Mouse (Mus musculus) kidney, embryonic 14.5 days (tissue): ENCODE measurements around the gene Psd. TPM values are rescaled to one million over a fixed set of nuclear protein-coding genes. Genes with fewer than 3 reads are reported as not detected.
A peak's percentile ranks its signal among the peaks of the same experiment; 100 is the strongest.

Source experiments
- ATAC-seq: fragments of 200-750 bp; cut with Nextera tagmentation; 2 replicates; pipeline ENCODE4 v1.8.0; 2017; ENCODE audit warnings: moderate number of reproducible peaks, mild to moderate bottlenecking, moderate TSS enrichment, moderate library complexity; ENCODE audit not compliant: low FRiP score, low TSS enrichment
- H3K27ac ChIP-seq: fragments of 300-500 bp; sonication (generic); 2 replicates; pipeline ENCODE4 v1.5.1; 2014; ENCODE audit warnings: low read depth, mild to moderate bottlenecking, low read length, moderate library complexity, mixed read lengths
- H3K27me3 ChIP-seq: fragments of 300-500 bp; sonication (generic); 2 replicates; pipeline ENCODE4 v1.6.1; 2014; ENCODE audit warnings: mild to moderate bottlenecking, low read length; ENCODE audit not compliant: control insufficient read depth, insufficient read depth
- H3K36me3 ChIP-seq: fragments of 300-500 bp; sonication (generic); 2 replicates; pipeline ENCODE4 v1.6.1; 2014; ENCODE audit warnings: low read length, mixed read lengths; ENCODE audit not compliant: control insufficient read depth, insufficient read depth
- H3K4me1 ChIP-seq: fragments of 300-500 bp; sonication (generic); 2 replicates; pipeline ENCODE4 v1.6.1; 2014; ENCODE audit warnings: low read length, mixed read lengths; ENCODE audit not compliant: control insufficient read depth, insufficient read depth
- H3K4me2 ChIP-seq: fragments of 300-500 bp; sonication (generic); replicated peaks from 2 replicates; pipeline ENCODE4 v1.6.1; 2014; ENCODE audit warnings: low read depth, mild to moderate bottlenecking, low read length
- H3K4me3 ChIP-seq: fragments of 300-500 bp; sonication (generic); 2 replicates; pipeline ENCODE4 v1.5.1; 2014; ENCODE audit warnings: mild to moderate bottlenecking, low read length
- H3K9ac ChIP-seq: fragments of 300-500 bp; sonication (generic); 2 replicates; pipeline ENCODE4 v1.6.1; 2014; ENCODE audit warnings: low read depth, mild to moderate bottlenecking, low read length, moderate library complexity
- H3K9me3 ChIP-seq: fragments of 300-500 bp; sonication (generic); 2 replicates; pipeline ENCODE4 v1.6.1; 2016; ENCODE audit warnings: low read length; ENCODE audit not compliant: control insufficient read depth
- WGBS: fragments of 180-500 bp; shearing (Covaris S2); extraction: QIAGEN DNeasy Blood & Tissue Kit; methylation state at CpG from one replicate; pipeline ENCODE4 v1.1.7; 2014; 5-methylcytosine and 5-hydroxymethylcytosine counted together
- polyA plus RNA-seq: library from polyadenylated mRNA; unstranded; fragments of >200 nt; fragmentation: Nextera tagmentation; extraction: Ambion mirVana; gene quantifications from 2 replicates; pipeline ENCODE4 v1.2.1, GENCODE M21; 2014

The Psd gene
- polyA plus RNA-seq, 1 experiment from 2014 or later: 1.7 TPM

DNA sequence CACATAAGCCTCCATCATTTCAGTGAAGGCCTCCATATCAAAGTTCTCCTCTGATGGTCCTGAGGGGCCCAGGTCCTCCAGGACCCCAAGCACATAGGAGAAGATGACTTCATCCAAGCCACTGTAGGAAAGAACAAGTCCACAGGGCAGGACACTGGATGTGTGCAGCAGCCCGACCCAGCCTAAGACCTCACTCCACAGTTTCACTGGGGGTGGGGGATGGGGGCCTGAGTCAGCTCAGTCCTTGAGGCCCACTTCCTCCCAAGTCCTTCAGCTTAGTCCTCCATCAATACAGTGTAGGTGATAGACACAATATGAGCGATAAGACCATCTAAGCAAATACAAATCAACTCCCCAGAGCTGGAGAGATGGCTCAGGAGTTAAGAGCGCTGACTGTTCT is 5.0 kb upstream of the Psd start:
- Histone ChIP-seq H3K4me1 (peaks cover 8% of the 10 kb centered on the region; the same call in 1 of the 2 replicates), H3K27me3 (peaks cover 2% of the 10 kb centered on the region), H3K9me3 (no peaks in the 10 kb centered on the region), H3K4me2 (no peak overlapping the region), H3K27ac (no peak overlapping the region), H3K36me3 (peaks cover 21% of the 10 kb centered on the region), H3K4me3 (no peak overlapping the region), H3K9ac (no peak overlapping the region)
- WGBS: 92% methylated on average over 3 of the region's 3 CpGs
- no peak for ATAC-seq

DNA sequence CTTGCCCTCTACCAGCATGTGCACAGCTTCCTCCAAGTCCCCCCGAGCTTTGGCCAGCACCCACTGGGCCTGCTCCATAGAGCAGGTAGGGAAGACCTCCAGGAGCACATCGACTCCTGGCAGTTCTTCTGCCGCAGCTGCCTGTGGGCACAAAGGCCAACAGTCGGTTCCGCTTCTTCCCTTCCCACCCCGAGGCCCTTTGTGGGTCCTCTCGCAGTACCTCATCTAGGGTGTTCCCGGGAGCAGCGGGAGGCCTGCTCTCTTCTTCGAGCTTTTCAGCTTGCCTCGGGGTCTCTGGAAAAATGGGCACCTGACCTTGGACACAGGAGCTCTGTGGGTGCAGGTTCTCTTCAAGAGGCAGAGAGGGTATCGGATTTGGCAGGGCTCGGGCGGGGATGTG is 4.4 kb upstream of the Psd start:
- no peak for ATAC-seq
- H3K4me1 ChIP-seq: peaks cover 8% of the 10 kb centered on the region; the same call in 1 of the 2 replicates
- no peak overlapping the region for H3K4me2 ChIP-seq
- no peak overlapping the region for H3K27ac ChIP-seq
- peaks cover 8% of the 10 kb centered on the region for H3K27me3 ChIP-seq
- no peaks in the 10 kb centered on the region for H3K9me3 ChIP-seq
- peaks cover 21% of the 10 kb centered on the region for H3K36me3 ChIP-seq
- WGBS: 96% methylated on average over 14 of the region's 14 CpGs
- H3K4me3 ChIP-seq: no peak overlapping the region
- no peak overlapping the region; the same call in 1 of the 2 replicates for H3K9ac ChIP-seq

DNA sequence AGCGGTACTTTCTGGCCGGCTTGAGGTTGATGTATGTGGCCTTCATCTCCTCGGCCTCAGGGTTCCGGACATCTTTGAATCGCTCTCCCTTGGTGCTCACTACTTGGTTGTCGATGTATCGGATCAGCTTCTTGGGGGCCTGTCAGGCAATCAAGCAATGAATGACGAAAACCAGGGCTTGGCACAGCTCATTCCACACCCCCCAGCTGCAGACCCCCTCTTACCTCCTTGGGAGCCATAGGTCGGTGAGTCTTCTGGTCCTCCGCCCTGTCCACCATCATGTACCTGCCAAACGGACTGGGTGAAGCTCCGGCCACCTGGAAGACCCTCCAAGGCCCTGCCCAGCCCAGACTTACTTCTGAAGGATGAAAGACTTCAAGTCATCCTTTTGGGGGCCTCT is 3.7 kb upstream of the Psd start:
- H3K4me3 ChIP-seq: no peak overlapping the region
- no peak overlapping the region for H3K27ac ChIP-seq
- no peak overlapping the region for H3K4me2 ChIP-seq
- no peak overlapping the region for H3K9ac ChIP-seq
- peaks cover 15% of the 10 kb centered on the region for H3K27me3 ChIP-seq
- H3K36me3 ChIP-seq: peaks cover 21% of the 10 kb centered on the region
- H3K4me1 ChIP-seq: peaks cover 8% of the 10 kb centered on the region; the same call in 1 of the 2 replicates
- 90% methylated on average over 12 of the region's 12 CpGs for WGBS
- no peaks in the 10 kb centered on the region for H3K9me3 ChIP-seq
- ATAC-seq: no peak

DNA sequence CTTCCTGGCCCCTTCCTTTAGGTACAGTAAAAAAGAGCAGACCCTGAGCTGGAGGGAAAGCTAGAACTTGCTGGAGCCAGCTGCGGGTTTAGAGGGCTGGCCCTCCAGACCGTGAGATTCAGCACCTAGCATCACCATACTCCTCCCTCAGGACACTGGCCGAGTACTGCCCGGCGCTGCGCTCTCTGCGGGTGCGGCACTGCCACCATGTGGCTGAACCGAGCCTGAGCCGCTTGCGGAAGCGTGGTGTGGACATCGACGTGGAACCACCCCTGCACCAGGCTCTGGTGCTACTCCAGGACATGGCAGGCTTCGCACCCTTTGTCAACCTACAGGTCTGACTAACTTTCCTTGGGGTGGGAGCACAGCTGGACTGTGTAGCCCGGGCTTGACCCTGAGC is 3.0 kb upstream of the Psd start:
- Histone ChIP-seq H3K36me3 (peaks cover 21% of the 10 kb centered on the region), H3K4me2 (no peak overlapping the region), H3K4me1 (peaks cover 8% of the 10 kb centered on the region; the same call in 1 of the 2 replicates), H3K27me3 (peaks cover 22% of the 10 kb centered on the region), H3K9ac (no peak overlapping the region), H3K4me3 (no peak overlapping the region), H3K9me3 (no peaks in the 10 kb centered on the region), H3K27ac (no peak overlapping the region)
- ATAC-seq: peak; percentile 54
- WGBS: 7% methylated on average over 16 of the region's 16 CpGs

DNA sequence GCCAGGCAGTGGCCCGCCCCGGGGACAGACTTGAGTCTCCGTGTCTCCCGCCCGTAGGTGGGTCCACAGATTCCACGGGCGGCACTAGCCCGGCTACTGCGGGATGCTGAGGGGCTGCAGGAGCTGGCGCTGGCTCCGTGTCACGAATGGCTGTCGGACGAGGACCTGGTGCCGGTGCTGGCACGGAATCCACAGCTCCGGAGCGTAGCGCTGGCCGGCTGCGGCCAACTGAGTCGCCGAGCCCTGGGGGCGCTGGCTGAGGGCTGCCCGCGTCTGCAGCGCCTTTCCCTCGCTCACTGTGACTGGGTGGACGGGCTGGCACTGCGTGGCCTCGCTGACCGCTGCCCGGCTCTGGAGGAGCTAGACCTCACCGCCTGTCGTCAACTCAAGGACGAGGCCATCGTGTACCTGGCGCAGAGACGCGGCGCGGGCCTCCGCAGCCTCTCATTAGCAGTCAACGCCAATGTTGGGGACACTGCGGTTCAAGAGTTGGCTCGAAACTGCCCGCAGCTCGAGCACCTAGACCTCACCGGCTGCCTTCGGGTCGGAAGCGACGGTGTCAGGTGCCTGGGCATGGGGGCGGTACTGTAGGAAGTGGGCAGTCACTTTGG is 2.2 kb upstream of the Psd start:
- WGBS: 1% methylated on average over 54 of the region's 54 CpGs
- H3K4me2 ChIP-seq: peak overlapping the region; percentile 98
- no peaks in the 10 kb centered on the region for H3K9me3 ChIP-seq
- peak overlapping the region; percentile 73 for H3K4me3 ChIP-seq
- peaks cover 30% of the 10 kb centered on the region for H3K27me3 ChIP-seq
- H3K36me3 ChIP-seq: peaks cover 21% of the 10 kb centered on the region
- no peak for ATAC-seq
- peaks cover 8% of the 10 kb centered on the region; the same call in 1 of the 2 replicates for H3K4me1 ChIP-seq
- peak overlapping the region; percentile 53 for H3K9ac ChIP-seq
- peak overlapping the region; percentile 82 for H3K27ac ChIP-seq

GRCm38 (mm10) chr19:46328081-46329030 is 1.4 kb upstream of the Psd start, which contains the start of gene Fbxl15:
Gene Fbxl15, plus strand, starts transcription at chr19:46328184.
- no peaks in the 10 kb centered on the region for H3K9me3 ChIP-seq
- peaks cover 37% of the 10 kb centered on the region for H3K27me3 ChIP-seq
- WGBS: under 1% methylated on average over 81 of the region's 81 CpGs
- peak within 1 kb of the TSS; percentile 53 for H3K9ac ChIP-seq
- peaks cover 21% of the 10 kb centered on the region for H3K36me3 ChIP-seq
- peak within 1 kb of the TSS; percentile 82 for H3K27ac ChIP-seq
- peak within 1 kb of the TSS; percentile 73 for H3K4me3 ChIP-seq
- peak; percentile 86 for ATAC-seq
- H3K4me1 ChIP-seq: peaks cover 8% of the 10 kb centered on the region; the same call in 1 of the 2 replicates
- peak within 1 kb of the TSS; percentile 98 for H3K4me2 ChIP-seq

- Histone ChIP-seq H3K4me3 (peak overlapping the region; percentile 73), H3K4me2 (peak overlapping the region; percentile 98), H3K27me3 (peaks cover 44% of the 10 kb centered on the region), H3K36me3 (peaks cover 21% of the 10 kb centered on the region), H3K27ac (peak overlapping the region; percentile 82; the same call in 1 of the 2 replicates), H3K9me3 (no peaks in the 10 kb centered on the region), H3K9ac (peak overlapping the region; percentile 53; the same call in 1 of the 2 replicates), H3K4me1 (peaks cover 8% of the 10 kb centered on the region; the same call in 1 of the 2 replicates)
- ATAC-seq: no peak
- 32% methylated on average over 14 of the region's 14 CpGs for WGBS
Measured at GRCm38 (mm10) chr19:46327531-46328064, 642 bp upstream of the Psd start.

GRCm38 (mm10) chr19:46326019-46326755 is 769 bp downstream of the Psd start:
- no peak overlapping the region; the same call in 1 of the 2 replicates for H3K4me3 ChIP-seq

More at GRCm38 (mm10) chr19:46326019-46326755, 769 bp downstream of the Psd start:
- Histone ChIP-seq H3K4me1 (peaks cover 8% of the 10 kb centered on the region; the same call in 1 of the 2 replicates), H3K27me3 (peaks cover 56% of the 10 kb centered on the region), H3K9ac (no peak overlapping the region), H3K4me2 (peak overlapping the region; percentile 98; the same call in 1 of the 2 replicates), H3K27ac (no peak overlapping the region), H3K36me3 (peaks cover 10% of the 10 kb centered on the region), H3K9me3 (no peaks in the 10 kb centered on the region)
- 6% methylated on average over 27 of the region's 29 CpGs for WGBS
- ATAC-seq: no peak
